Mouse (Mus musculus) erythroid progenitor cell, adult 5-6 weeks (primary cell): ENCODE measurements around the gene Nelfe. TPM values are rescaled to one million over a fixed set of nuclear protein-coding genes. Genes with fewer than 3 reads are reported as not detected.

Source experiments
- total RNA-seq, 2 experiments: library from RNA; stranded (forward) in 1 of 2; stranded (reverse) in 1 of 2; fragments of 150-400 nt in 1 of 2; fragments of 186-747, 209-891 nt in 1 of 2; gene quantifications; 2 replicates each; pipeline versions ENCODE4 v1.2.3 to v1.2.4; 2015 to 2017; ENCODE audit warnings: low replicate concordance in 2 of 2

The Nelfe gene
- total RNA-seq, 2 experiments from 2014 or later = 30.7 to 31.9 TPM

Other genes with a start within 250 kb of the Nelfe start
Only the 30 nearest of the 37 such genes appear.
- 6.7 and 13.0 TPM in 2 replicates for gene Ppt2, start 221.9 kb upstream of the Nelfe start, total RNA-seq (2015; ENCODE audit: low replicate concordance)
- gene Ppt2, start 221.9 kb upstream of the Nelfe start, total RNA-seq (2017; ENCODE audit: low replicate concordance) = 3.2 and 4.0 TPM in 2 replicates
- gene Prrt1, start 220.9 kb upstream of the Nelfe start, total RNA-seq (2015; ENCODE audit: low replicate concordance) = not detected in 2 replicates
- gene Prrt1, start 220.9 kb upstream of the Nelfe start, total RNA-seq (2017; ENCODE audit: low replicate concordance) = not detected in 2 replicates
- gene Fkbpl, start 205.6 kb upstream of the Nelfe start, total RNA-seq (2015; ENCODE audit: low replicate concordance) = 2.5 TPM in 1 of 2 replicates, not detected in the other
- 2.6 and 4.9 TPM in 2 replicates for gene Fkbpl, start 205.6 kb upstream of the Nelfe start, total RNA-seq (2017; ENCODE audit: low replicate concordance)
- gene Atf6b, start 203.2 kb upstream of the Nelfe start, total RNA-seq (2015; ENCODE audit: low replicate concordance) = 5.4 and 8.3 TPM in 2 replicates
- gene Atf6b, start 203.2 kb upstream of the Nelfe start, total RNA-seq (2017; ENCODE audit: low replicate concordance) = 2.6 and 5.0 TPM in 2 replicates
- not detected in 2 replicates for gene Tnxb, start 179.9 kb upstream of the Nelfe start, total RNA-seq (2015; ENCODE audit: low replicate concordance)
- not detected in 2 replicates for gene Tnxb, start 179.9 kb upstream of the Nelfe start, total RNA-seq (2017; ENCODE audit: low replicate concordance)
- 0.36 TPM in 1 of 2 replicates, not detected in the other for gene C4b, start 106.5 kb upstream of the Nelfe start, total RNA-seq (2015; ENCODE audit: low replicate concordance)
- gene C4b, start 106.5 kb upstream of the Nelfe start, total RNA-seq (2017; ENCODE audit: low replicate concordance) = under 0.01 and 2.1 TPM in 2 replicates
- not detected in 2 replicates for gene Cyp21a1, start 45.8 kb upstream of the Nelfe start, total RNA-seq (2015; ENCODE audit: low replicate concordance)
- gene Cyp21a1, start 45.8 kb upstream of the Nelfe start, total RNA-seq (2017; ENCODE audit: low replicate concordance) = not detected in 2 replicates
- gene Stk19, start 13.4 kb upstream of the Nelfe start, total RNA-seq (2015; ENCODE audit: low replicate concordance) = 12.6 and 18.0 TPM in 2 replicates
- gene Stk19, start 13.4 kb upstream of the Nelfe start, total RNA-seq (2017; ENCODE audit: low replicate concordance) = 20.5 and 22.2 TPM in 2 replicates
- 49.4 and 52.0 TPM in 2 replicates for gene Dxo, start 13.4 kb upstream of the Nelfe start, total RNA-seq (2015; ENCODE audit: low replicate concordance)
- gene Dxo, start 13.4 kb upstream of the Nelfe start, total RNA-seq (2017; ENCODE audit: low replicate concordance) = 13.4 and 26.7 TPM in 2 replicates
- 11.3 and 25.6 TPM in 2 replicates for gene Skiv2l, start 181 bp upstream of the Nelfe start, total RNA-seq (2015; ENCODE audit: low replicate concordance)
- 48.5 and 60.0 TPM in 2 replicates for gene Skiv2l, start 181 bp upstream of the Nelfe start, total RNA-seq (2017; ENCODE audit: low replicate concordance)
- gene Cfb, start 12.1 kb downstream of the Nelfe start, total RNA-seq (2015; ENCODE audit: low replicate concordance) = 9.2 TPM in 1 of 2 replicates, not detected in the other
- not detected in 2 replicates for gene Cfb, start 12.1 kb downstream of the Nelfe start, total RNA-seq (2017; ENCODE audit: low replicate concordance)
- gene Zbtb12, start 29.1 kb downstream of the Nelfe start, total RNA-seq (2015; ENCODE audit: low replicate concordance) = not detected in 2 replicates
- gene Zbtb12, start 29.1 kb downstream of the Nelfe start, total RNA-seq (2017; ENCODE audit: low replicate concordance) = 1.0 TPM in 1 of 2 replicates, not detected in the other
- not detected in 2 replicates for gene Gm20547, start 31.7 kb downstream of the Nelfe start, total RNA-seq (2015; ENCODE audit: low replicate concordance)
- not detected in 2 replicates for gene Gm20547, start 31.7 kb downstream of the Nelfe start, total RNA-seq (2017; ENCODE audit: low replicate concordance)
- 15.5 and 23.5 TPM in 2 replicates for gene C2, start 47.9 kb downstream of the Nelfe start, total RNA-seq (2015; ENCODE audit: low replicate concordance)
- gene C2, start 47.9 kb downstream of the Nelfe start, total RNA-seq (2017; ENCODE audit: low replicate concordance) = 1.8 TPM in 1 of 2 replicates, not detected in the other
- 15.1 and 28.5 TPM in 2 replicates for gene Ehmt2, start 48.1 kb downstream of the Nelfe start, total RNA-seq (2015; ENCODE audit: low replicate concordance)
- gene Ehmt2, start 48.1 kb downstream of the Nelfe start, total RNA-seq (2017; ENCODE audit: low replicate concordance) = 7.0 and 8.3 TPM in 2 replicates
- not detected in 2 replicates for gene Slc44a4, start 64.1 kb downstream of the Nelfe start, total RNA-seq (2015; ENCODE audit: low replicate concordance)
- gene Slc44a4, start 64.1 kb downstream of the Nelfe start, total RNA-seq (2017; ENCODE audit: low replicate concordance) = not detected in 2 replicates
- gene Neu1, start 80.9 kb downstream of the Nelfe start, total RNA-seq (2015; ENCODE audit: low replicate concordance) = 3.8 and 5.0 TPM in 2 replicates
- 3.9 and 5.1 TPM in 2 replicates for gene Neu1, start 80.9 kb downstream of the Nelfe start, total RNA-seq (2017; ENCODE audit: low replicate concordance)
- 2.5 and 4.0 TPM in 2 replicates for gene Hspa1b, start 108.8 kb downstream of the Nelfe start, total RNA-seq (2015; ENCODE audit: low replicate concordance)
- gene Hspa1b, start 108.8 kb downstream of the Nelfe start, total RNA-seq (2017; ENCODE audit: low replicate concordance) = 1.0 and 3.3 TPM in 2 replicates
- not detected in 2 replicates for gene Gm20481, start 119.5 kb downstream of the Nelfe start, total RNA-seq (2015; ENCODE audit: low replicate concordance)
- gene Gm20481, start 119.5 kb downstream of the Nelfe start, total RNA-seq (2017; ENCODE audit: low replicate concordance) = not detected in 2 replicates
- 1.4 TPM in 1 of 2 replicates, not detected in the other for gene Hspa1a, start 121.8 kb downstream of the Nelfe start, total RNA-seq (2015; ENCODE audit: low replicate concordance)
- 0.30 and 4.6 TPM in 2 replicates for gene Hspa1a, start 121.8 kb downstream of the Nelfe start, total RNA-seq (2017; ENCODE audit: low replicate concordance)
- gene Hspa1l, start 122.3 kb downstream of the Nelfe start, total RNA-seq (2015; ENCODE audit: low replicate concordance) = not detected in 2 replicates
- not detected in 2 replicates for gene Hspa1l, start 122.3 kb downstream of the Nelfe start, total RNA-seq (2017; ENCODE audit: low replicate concordance)
- gene Lsm2, start 131.5 kb downstream of the Nelfe start, total RNA-seq (2015; ENCODE audit: low replicate concordance) = 76.0 and 78.4 TPM in 2 replicates
- gene Lsm2, start 131.5 kb downstream of the Nelfe start, total RNA-seq (2017; ENCODE audit: low replicate concordance) = 23.0 and 27.6 TPM in 2 replicates
- 156 and 173 TPM in 2 replicates for gene Vars, start 150.6 kb downstream of the Nelfe start, total RNA-seq (2015; ENCODE audit: low replicate concordance)
- gene Vars, start 150.6 kb downstream of the Nelfe start, total RNA-seq (2017; ENCODE audit: low replicate concordance) = 144 and 198 TPM in 2 replicates
- gene Vwa7, start 166.2 kb downstream of the Nelfe start, total RNA-seq (2015; ENCODE audit: low replicate concordance) = not detected in 2 replicates
- gene Vwa7, start 166.2 kb downstream of the Nelfe start, total RNA-seq (2017; ENCODE audit: low replicate concordance) = 0.39 and 0.53 TPM in 2 replicates
- 1.7 and 10.8 TPM in 2 replicates for gene Sapcd1, start 177.6 kb downstream of the Nelfe start, total RNA-seq (2015; ENCODE audit: low replicate concordance)
- gene Sapcd1, start 177.6 kb downstream of the Nelfe start, total RNA-seq (2017; ENCODE audit: low replicate concordance) = 1.4 TPM in 1 of 2 replicates, not detected in the other
- gene Msh5, start 196.4 kb downstream of the Nelfe start, total RNA-seq (2015; ENCODE audit: low replicate concordance) = 36.9 and 39.6 TPM in 2 replicates
- gene Msh5, start 196.4 kb downstream of the Nelfe start, total RNA-seq (2017; ENCODE audit: low replicate concordance) = 27.3 and 50.9 TPM in 2 replicates
- 91.0 and 110 TPM in 2 replicates for gene Clic1, start 199.6 kb downstream of the Nelfe start, total RNA-seq (2015; ENCODE audit: low replicate concordance)
- gene Clic1, start 199.6 kb downstream of the Nelfe start, total RNA-seq (2017; ENCODE audit: low replicate concordance) = 68.3 and 95.5 TPM in 2 replicates
- gene Ddah2, start 208.6 kb downstream of the Nelfe start, total RNA-seq (2015; ENCODE audit: low replicate concordance) = 2.1 TPM in 1 of 2 replicates, not detected in the other
- 1.5 and 5.6 TPM in 2 replicates for gene Ddah2, start 208.6 kb downstream of the Nelfe start, total RNA-seq (2017; ENCODE audit: low replicate concordance)
- not detected in 2 replicates for gene Ly6g6c, start 215.0 kb downstream of the Nelfe start, total RNA-seq (2015; ENCODE audit: low replicate concordance)
- gene Ly6g6c, start 215.0 kb downstream of the Nelfe start, total RNA-seq (2017; ENCODE audit: low replicate concordance) = not detected in 2 replicates
- 1.1 TPM in 1 of 2 replicates, not detected in the other for gene Mpig6b, start 215.8 kb downstream of the Nelfe start, total RNA-seq (2015; ENCODE audit: low replicate concordance)
- not detected in 2 replicates for gene Mpig6b, start 215.8 kb downstream of the Nelfe start, total RNA-seq (2017; ENCODE audit: low replicate concordance)